Mouse (Mus musculus): ENCODE measurements around the gene Specc1. TPM values are rescaled to one million over a fixed set of nuclear protein-coding genes. Genes with fewer than 3 reads are reported as not detected.

Gene Specc1
- total and polyA plus RNA-seq, 3 experiments = 2.5 to 5.8 TPM; not detected in 1

- TF ChIP-seq GABPA (IDR thresholded peaks at IDR 0.05; ENCODE audit: low read depth, low read length) (no peak), USF1 (IDR thresholded peaks at IDR 0.05; ENCODE audit: low read depth, low read length) (0 out of 2 replicates have a peak, but pooled peaks have one; percentile 6), GATA1 (IDR thresholded peaks at IDR 0.05; ENCODE audit: low read depth, low read length) (no peak), MYC (IDR thresholded peaks at IDR 0.05; ENCODE audit: low read depth, low read length) (peak; percentile 84), MAX (IDR thresholded peaks at IDR 0.05; ENCODE audit: low read length) (peak; percentile 53), MAFK (IDR thresholded peaks at IDR 0.05; ENCODE audit: borderline replicate concordance, low read depth, low read length) (no peak)
Observed at GRCm38 (mm10) chr11:61950632-61951031, 5.9 kb upstream of the Specc1 start (continued).

GRCm38 (mm10) chr11:61955136-61955535 lies 1.4 kb upstream of the Specc1 start:
- Histone ChIP-seq H3K9ac (ENCODE audit: control insufficient read depth, low read depth, low read length, poor library complexity, severe bottlenecking) (no peak overlapping the region), H3K79me2 (ENCODE audit: control insufficient read depth, insufficient read depth, low read length, poor library complexity) (no peaks in the 10 kb centered on the region; the same call in 1 of the 2 replicates), H3K4me3 (ENCODE audit: control insufficient read depth in 1 of 2, insufficient read depth in 1 of 2, low read depth in 2 of 2, low read length in 2 of 2) (no peak overlapping the region), H3K36me3 (ENCODE audit: control insufficient read depth in 1 of 2, insufficient read depth in 2 of 2, low read length in 2 of 2) (peaks cover 0 to 14% of the 10 kb centered on the region in 2 experiments; a peak in 2 of 4 replicates), H3K27ac (ENCODE audit: control insufficient read depth, low read depth, low read length) (no peak overlapping the region), H3K27me3 (ENCODE audit: control insufficient read depth in 1 of 2, insufficient read depth in 2 of 2, low read length in 2 of 2) (no peaks in the 10 kb centered on the region), H3K4me1 (ENCODE audit: control insufficient read depth in 1 of 2, insufficient read depth in 2 of 2, low read length in 2 of 2) (peaks cover 0 to 19% of the 10 kb centered on the region in 2 experiments; a peak in 2 of 4 replicates), H3K9me3 (replicated peaks; ENCODE audit: insufficient read depth, low read length) (no peaks in the 10 kb centered on the region)
- DNase-seq (ENCODE audit: low read depth, low spot score) = no peak
- TF ChIP-seq MAFK (IDR thresholded peaks at IDR 0.05; ENCODE audit: borderline replicate concordance, low read depth, low read length) (no peak), MXI1 (IDR thresholded peaks at IDR 0.05; ENCODE audit: low read depth, low read length) (no peak), NELFE (IDR thresholded peaks at IDR 0.05; ENCODE audit: low read depth, low read length) (no peak), MAZ (IDR thresholded peaks at IDR 0.05; ENCODE audit: low read depth, low read length) (no peak), GATA1 (IDR thresholded peaks at IDR 0.05; ENCODE audit: low read depth, low read length) (no peak), USF2 (IDR thresholded peaks at IDR 0.05; ENCODE audit: borderline replicate concordance in 1 of 2, insufficient read depth in 1 of 2, low read depth in 1 of 2, low read length in 2 of 2) (no peak), JUND (IDR thresholded peaks at IDR 0.05; ENCODE audit: low read depth, low read length) (no peak)

- no peaks in the 10 kb centered on the region for H3K9me3 ChIP-seq (replicated peaks; ENCODE audit: insufficient read depth, low read length)
- no peaks in the 10 kb centered on the region for H3K27me3 ChIP-seq (ENCODE audit: control insufficient read depth in 1 of 2, insufficient read depth in 2 of 2, low read length in 2 of 2)
- TF ChIP-seq ZC3H11A (IDR thresholded peaks at IDR 0.05; ENCODE audit: low read depth, low read length) (no peak), KAT2A (conservative IDR thresholded peaks at IDR 0.05; ENCODE audit: low read depth, low read length) (no peak), POLR2AphosphoS2 (IDR thresholded peaks at IDR 0.05; ENCODE audit: low read length) (no peak), TCF12 (IDR thresholded peaks at IDR 0.05; ENCODE audit: low read depth, low read length) (no peak), TBP (IDR thresholded peaks at IDR 0.05; ENCODE audit: low read depth, low read length) (no peak), RAD21 (IDR thresholded peaks at IDR 0.05; ENCODE audit: low read depth, low read length) (no peak), MAX (IDR thresholded peaks at IDR 0.05; ENCODE audit: low read length) (no peak), RCOR1 (IDR thresholded peaks at IDR 0.05; ENCODE audit: low read depth, low read length) (no peak), NELFE (IDR thresholded peaks at IDR 0.05; ENCODE audit: low read depth, low read length) (no peak), MYB (IDR thresholded peaks at IDR 0.05; ENCODE audit: low read depth, low read length) (no peak), CTCF (IDR thresholded peaks at IDR 0.05 in 2 of 3, conservative IDR thresholded peaks at IDR 0.05 in 1 of 3; ENCODE audit: control insufficient read depth in 1 of 3, insufficient read depth in 1 of 3, low read depth in 2 of 3, low read length in 3 of 3, poor library complexity in 1 of 3, severe bottlenecking in 1 of 3) (no peak), SMC3 (IDR thresholded peaks at IDR 0.05; ENCODE audit: low read depth, low read length) (no peak), MYC (IDR thresholded peaks at IDR 0.05; ENCODE audit: low read depth, low read length) (no peak), GABPA (IDR thresholded peaks at IDR 0.05; ENCODE audit: low read depth, low read length) (no peak), JUND (IDR thresholded peaks at IDR 0.05; ENCODE audit: low read depth, low read length) (no peak), ZNF384 (IDR thresholded peaks at IDR 0.05; ENCODE audit: low read depth, low read length) (no peak), SIN3A (IDR thresholded peaks at IDR 0.05; ENCODE audit: low read length) (no peak)
- H3K4me3 ChIP-seq (ENCODE audit: control insufficient read depth in 1 of 2, insufficient read depth in 1 of 2, low read depth in 2 of 2, low read length in 2 of 2) = no peak overlapping the region
- DNase-seq (ENCODE audit: low read depth, low spot score) = no peak
- H3K27ac ChIP-seq (ENCODE audit: control insufficient read depth, low read depth, low read length) = no peak overlapping the region
- no peak overlapping the region for H3K9ac ChIP-seq (ENCODE audit: control insufficient read depth, low read depth, low read length, poor library complexity, severe bottlenecking)
- H3K79me2 ChIP-seq (ENCODE audit: control insufficient read depth, insufficient read depth, low read length, poor library complexity) = no peaks in the 10 kb centered on the region
- H3K36me3 ChIP-seq (ENCODE audit: control insufficient read depth in 1 of 2, insufficient read depth in 2 of 2, low read length in 2 of 2) = peaks cover 0 to 9% of the 10 kb centered on the region in 2 experiments; a peak in 2 of 4 replicates
- peaks cover 0 to 16% of the 10 kb centered on the region in 2 experiments; a peak in 2 of 4 replicates for H3K4me1 ChIP-seq (ENCODE audit: control insufficient read depth in 1 of 2, insufficient read depth in 2 of 2, low read length in 2 of 2)
Observed at GRCm38 (mm10) chr11:61955951-61956350, 612 bp upstream of the Specc1 start.
